Mouse (Mus musculus): Measurements from ENCODE around the gene Ntn3.

DNA sequence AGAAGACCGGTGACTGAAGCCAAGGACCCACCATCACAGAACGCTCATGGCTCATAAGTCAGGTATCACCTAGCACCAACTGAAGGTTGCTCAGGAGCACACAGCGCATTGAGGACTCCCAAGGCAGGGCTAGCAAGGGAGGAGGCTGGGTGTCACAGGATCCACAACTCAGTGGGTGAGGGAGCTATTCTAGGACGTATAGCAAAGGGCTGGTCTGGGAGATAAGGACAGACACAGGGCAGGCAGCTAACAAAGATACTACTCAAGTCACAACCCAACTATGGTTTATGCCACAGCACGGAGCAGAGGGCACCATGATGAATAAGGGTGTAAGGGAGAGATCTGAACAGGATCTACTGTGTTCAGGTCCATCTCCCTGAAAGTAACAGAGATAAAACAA, 16.5 kb upstream of the Ntn3 start:
- TF ChIP-seq CTCF (IDR thresholded peaks at IDR 0.05; ENCODE audit: borderline replicate concordance, extremely low read depth, insufficient read depth, insufficient read length) (no peak), POLR2A (IDR thresholded peaks at IDR 0.05; ENCODE audit: borderline replicate concordance, extremely low read depth, insufficient read depth, insufficient read length, poor library complexity, severe bottlenecking) (no peak)
